Mouse (Mus musculus) R1 (cell line): ENCODE results near the gene Sik2.

Experiments
- DNase-seq: peaks from one replicate; pipeline ENCODE4 v3.0.0-alpha.2; 2018; ENCODE audit warnings: low read depth, low spot score

The Sik2 gene

DNA sequence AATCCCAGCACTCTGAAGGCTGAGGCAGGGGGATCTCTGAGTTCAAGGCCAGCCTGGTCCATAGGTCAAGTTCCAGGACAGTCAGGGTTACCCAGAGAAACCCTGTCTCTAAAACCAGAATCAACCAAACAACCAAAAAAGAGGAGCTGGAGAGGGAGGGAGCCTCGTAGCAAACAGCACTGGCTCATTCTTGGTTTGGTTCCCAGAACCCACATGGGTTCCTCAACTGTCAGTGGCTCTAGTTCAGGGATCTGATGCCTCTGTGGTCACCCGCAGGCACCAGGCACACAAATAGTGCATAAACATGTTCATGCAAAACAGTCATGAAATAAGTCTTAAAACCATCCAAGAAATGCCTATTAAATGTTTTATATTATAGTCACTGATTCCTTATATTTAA is 140.7 kb downstream of the Sik2 start:
- DNase-seq, result no peak

- no peak for DNase-seq
Measured at GRCm38 (mm10) chr9:50867015-50867414, 141.9 kb downstream of the Sik2 start.

- DNase-seq, result no peak
Measured at GRCm38 (mm10) chr9:50865803-50866202, 143.1 kb downstream of the Sik2 start.

DNA sequence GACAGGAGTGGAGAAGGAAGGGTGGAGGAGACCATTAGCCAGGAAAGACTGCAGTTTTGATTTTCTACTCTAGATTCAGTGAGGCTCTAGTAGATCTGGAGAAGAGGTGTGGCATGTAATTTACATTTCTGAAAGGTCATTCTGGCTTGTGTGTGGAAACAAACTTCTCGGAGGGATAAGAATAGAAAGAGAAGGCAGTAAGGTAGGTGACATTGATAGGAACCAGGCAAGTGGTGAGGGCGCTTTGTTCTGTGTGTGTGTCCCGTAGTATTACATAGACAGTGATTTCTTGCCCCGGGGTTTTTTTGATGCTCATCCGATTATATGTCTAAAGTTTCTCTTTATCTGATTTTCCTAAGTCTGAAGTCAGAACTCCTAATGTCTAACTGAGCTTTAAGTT is 144.0 kb downstream of the Sik2 start:
- no peak for DNase-seq

DNA sequence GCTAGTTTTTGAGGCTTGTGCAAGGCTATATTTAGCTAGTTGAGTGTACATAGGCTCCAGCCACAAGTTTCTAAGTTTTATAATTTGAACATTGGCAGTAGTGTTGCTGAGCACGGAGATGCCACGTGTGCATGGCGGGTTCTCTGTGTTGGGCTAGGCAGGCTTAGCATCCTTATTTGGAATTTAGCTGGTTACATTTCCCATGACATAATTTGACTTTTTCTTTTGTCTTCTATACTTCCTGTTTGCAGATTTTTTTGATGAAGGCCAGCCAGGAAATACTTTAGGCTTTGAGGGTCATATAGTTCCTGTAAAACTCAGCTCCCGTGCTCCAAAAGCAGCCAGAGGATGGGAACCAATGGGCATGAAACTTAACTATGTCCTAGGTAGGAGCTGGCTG is 145.0 kb downstream of the Sik2 start:
- DNase-seq, result no peak

DNA sequence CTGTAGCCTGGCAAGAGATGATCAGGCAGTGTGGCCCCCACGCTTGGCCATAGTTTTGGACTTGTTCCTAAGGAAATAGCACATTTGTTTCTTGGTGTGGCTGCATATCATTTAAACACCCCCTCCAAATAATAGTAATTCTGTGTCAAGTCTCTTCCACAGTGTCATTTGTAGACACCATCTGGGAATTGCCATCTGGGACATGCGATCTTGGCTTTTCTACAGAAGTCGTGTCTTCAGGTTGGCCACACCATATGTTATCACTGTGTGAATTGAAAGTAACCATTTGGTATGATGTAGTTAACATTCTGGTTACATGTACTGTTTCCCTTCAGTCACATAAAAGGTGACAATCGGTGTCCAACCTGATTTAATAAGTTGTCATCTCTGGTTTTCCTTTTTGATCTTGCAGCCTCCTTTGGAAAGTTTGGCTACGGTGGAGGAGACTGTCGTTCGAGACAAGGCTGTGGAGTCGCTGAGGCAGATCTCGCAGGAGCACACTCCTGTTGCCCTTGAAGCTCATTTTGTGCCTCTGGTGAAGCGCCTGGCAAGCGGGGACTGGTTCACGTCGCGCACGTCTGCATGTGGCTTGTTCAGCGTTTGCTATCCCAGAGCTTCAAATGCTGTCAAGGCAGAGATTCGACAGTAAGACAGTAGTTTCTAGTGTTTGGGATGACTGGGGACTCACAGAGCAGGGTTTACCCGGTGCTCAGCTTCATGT is 147.6 kb downstream of the Sik2 start:
- DNase-seq, result no peak

- no peak for DNase-seq
Measured at GRCm38 (mm10) chr9:50858681-50859080, 150.2 kb downstream of the Sik2 start.

DNA sequence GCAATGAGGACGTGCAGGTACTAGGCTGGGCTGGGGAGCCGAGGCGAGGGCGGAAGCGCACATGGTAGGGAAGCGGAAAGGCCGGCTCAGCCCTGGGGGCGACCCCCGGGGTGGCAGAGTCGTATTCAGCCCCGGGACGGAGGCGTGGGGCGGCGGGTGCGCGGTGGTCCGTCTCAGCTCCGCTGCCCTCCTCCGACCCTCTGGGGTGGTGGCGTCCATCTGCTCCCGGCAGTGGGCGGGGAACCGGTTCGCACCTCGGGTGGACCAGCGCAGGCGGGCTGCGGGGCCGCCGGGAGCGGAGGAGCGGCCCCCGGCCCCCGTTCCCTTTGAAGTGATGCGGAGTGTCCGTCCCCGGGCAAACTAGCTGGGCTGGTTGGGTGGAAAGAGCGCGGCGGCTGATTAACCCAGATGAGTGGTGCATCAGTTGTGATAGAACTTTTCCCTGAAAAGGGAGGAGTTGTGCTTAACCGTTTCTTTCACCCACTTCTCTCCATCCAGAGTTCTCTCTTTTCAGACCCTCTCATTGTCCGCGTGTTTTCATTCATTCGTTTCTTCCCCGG is 151.7 kb downstream of the Sik2 start:
- peak; percentile 45 for DNase-seq

- DNase-seq, result peak; percentile 91
Measured at GRCm38 (mm10) chr9:50856341-50857081, 152.4 kb downstream of the Sik2 start.

GRCm38 (mm10) chr9:50855780-50856179 is 153.1 kb downstream of the Sik2 start:
- DNase-seq, result no peak

GRCm38 (mm10) chr9:50855133-50855766 is 153.6 kb downstream of the Sik2 start:
- no peak for DNase-seq

GRCm38 (mm10) chr9:50854376-50854775 is 154.5 kb downstream of the Sik2 start:
- DNase-seq, result no peak

DNA sequence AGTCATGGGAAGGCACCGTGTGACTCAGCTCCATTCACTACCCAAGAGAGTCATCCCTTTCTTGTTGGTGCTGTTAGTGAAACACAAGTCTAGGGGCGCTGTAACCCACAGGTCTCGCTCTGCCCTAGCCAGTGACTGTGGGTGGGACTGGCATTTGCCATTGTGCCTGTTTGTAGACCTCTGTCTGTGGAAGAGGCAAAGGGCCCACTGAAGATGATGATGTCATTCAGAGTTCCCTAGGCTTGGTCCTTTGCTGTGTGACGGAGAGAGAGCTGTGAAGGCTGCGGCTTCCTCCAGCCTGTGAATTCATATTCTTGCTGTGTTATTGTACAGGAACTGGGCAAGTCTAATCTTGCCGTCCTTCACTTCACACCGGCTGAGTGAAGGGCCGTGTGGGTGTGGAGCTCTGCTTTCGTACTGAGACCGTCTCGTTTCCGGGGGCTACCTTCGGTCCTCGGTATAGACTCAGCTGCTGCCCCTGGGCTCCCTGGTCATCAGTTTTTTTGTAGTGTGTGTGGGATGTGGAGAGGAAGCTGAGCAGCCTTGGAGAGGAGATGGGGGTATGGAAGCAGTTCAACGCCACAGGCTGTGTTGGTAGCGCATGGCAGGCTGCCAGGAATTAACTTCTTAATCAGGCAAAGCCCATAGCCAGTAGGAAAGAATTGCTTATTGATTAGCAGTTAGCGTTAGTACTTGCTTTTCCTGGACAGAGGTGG is 156.1 kb downstream of the Sik2 start:
- no peak for DNase-seq

GRCm38 (mm10) chr9:50850713-50851112 is 158.2 kb downstream of the Sik2 start:
- DNase-seq, result no peak

- DNase-seq, result no peak
Measured at GRCm38 (mm10) chr9:50850271-50850670, 158.6 kb downstream of the Sik2 start.

DNA sequence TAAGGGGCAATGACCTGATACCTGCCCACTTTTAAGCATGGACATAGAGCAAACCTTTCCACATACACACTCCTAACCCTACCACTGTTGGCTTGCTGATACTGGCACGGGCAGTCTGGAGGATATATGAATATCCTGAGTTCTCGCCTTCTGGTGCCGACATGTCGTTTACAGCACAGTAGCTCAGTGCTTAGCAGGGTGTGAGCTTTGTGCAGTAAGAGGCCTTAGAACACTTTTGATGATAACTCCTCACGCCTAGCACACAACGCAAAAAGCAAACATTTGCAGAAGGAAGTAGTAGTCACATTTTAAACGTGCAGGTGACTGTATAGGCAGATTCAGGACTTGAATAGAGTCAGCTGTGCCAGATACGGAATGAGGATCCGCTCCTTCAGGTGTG is 159.1 kb downstream of the Sik2 start:
- DNase-seq, result no peak

DNA sequence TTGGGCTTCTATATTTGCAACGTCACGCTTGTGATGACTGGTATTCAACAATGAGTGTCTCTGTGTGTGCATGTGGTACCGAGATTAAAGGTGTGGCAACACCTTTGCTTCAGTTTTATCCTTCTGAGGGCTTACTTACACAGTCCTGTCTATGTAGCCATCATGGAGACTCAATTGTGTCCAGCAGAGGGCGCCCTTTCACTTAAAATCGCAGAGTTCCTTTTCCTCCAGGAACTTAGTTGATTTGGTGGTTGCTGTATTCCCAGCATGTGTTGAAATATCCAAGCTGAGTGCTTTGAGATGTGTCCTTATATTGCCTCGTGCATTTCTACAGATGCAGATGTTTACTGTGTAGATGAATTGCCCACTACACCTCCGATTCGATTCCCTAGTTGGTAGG is 159.6 kb downstream of the Sik2 start:
- DNase-seq, result peak; percentile 86

DNA sequence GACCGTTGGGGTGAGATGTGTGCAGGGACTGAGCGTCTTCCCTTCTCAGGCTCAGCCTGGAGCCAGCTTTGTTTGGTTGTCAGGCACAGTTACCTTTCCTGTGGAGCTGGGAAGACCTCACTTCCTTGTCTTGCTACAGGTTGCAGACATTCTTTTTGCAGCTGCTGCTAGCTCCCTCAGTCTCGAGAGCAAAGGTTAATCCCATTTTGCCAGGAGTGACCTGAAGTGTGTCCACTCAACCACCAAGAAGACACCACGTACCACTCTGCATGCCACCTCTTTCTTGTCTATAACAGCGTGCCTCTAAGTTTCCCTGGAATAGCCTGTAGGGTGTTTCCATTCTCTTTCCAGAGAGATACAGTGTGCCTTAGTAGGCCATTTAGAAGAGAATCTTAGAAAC is 160.1 kb downstream of the Sik2 start:
- no peak for DNase-seq

DNA sequence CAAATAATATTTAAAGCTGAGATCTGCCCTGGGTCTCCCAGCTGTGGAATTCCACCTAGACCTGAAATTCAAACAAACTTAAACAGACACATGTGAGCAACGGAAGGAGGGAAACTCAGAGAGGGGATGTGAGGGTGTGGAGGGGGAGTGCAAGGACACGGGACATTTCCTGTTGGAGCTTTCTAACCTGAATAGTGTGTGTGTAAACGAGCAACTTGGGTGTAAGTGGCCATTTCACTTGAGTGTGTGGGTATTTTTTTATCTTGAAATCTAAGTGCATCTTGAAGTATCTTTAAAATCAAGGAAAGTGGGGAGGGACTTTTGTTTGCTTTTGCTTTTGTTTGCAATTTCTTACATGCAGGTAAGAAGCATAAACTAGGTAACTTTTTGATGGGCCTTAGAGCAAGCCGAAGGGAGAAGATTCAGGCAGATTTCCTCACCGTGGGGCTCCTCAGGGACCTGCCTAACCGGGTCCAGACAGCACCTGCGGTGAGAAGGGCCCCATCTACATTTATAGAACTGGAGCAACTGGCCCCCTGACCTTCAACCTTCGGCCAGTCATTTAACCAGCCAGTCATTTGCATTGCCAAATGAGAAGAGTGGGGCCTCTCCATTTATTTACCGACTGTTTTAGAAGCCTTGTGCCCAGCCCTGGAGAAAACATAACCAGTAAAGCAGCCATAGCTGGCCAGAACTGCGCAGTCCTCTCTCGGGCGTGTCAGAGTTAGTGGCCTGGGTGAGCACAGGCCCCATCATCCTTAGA is 161.1 kb downstream of the Sik2 start:
- DNase-seq, result no peak

- DNase-seq, result no peak
Measured at GRCm38 (mm10) chr9:50847133-50847532, 161.7 kb downstream of the Sik2 start.

- no peak for DNase-seq
Measured at GRCm38 (mm10) chr9:50845547-50845946, 163.3 kb downstream of the Sik2 start.
